Mouse (Mus musculus) kidney, postnatal 0 days (tissue): Measurements from ENCODE around the gene Thoc5. TPM values are rescaled to one million over a fixed set of nuclear protein-coding genes. Genes with fewer than 3 reads are reported as not detected.

Source experiments
- ATAC-seq: fragments of 200-750 bp; cut with Nextera tagmentation; replicated peaks from 2 replicates; pipeline ENCODE4 v1.8.0; 2017; ENCODE audit warnings: low read depth, moderate number of reproducible peaks, moderate TSS enrichment, moderate library complexity; ENCODE audit not compliant: low FRiP score
- DNase-seq: peaks from one replicate; pipeline ENCODE4 v3.0.0-alpha.2; 2016; ENCODE audit warnings: low spot score
- H3K27ac ChIP-seq: fragments of 300-500 bp; sonication (generic); 2 replicates; pipeline ENCODE4 v1.5.1; 2014; ENCODE audit warnings: mild to moderate bottlenecking
- H3K27me3 ChIP-seq: fragments of 300-500 bp; sonication (generic); 2 replicates; pipeline ENCODE4 v1.6.1; 2014; ENCODE audit warnings: low read length, mixed read lengths; ENCODE audit not compliant: insufficient read depth
- H3K36me3 ChIP-seq: fragments of 300-500 bp; sonication (generic); 2 replicates; pipeline ENCODE4 v1.6.1; 2014; ENCODE audit warnings: low read length, mixed read lengths; ENCODE audit not compliant: insufficient read depth
- H3K4me1 ChIP-seq: fragments of 300-500 bp; sonication (generic); replicated peaks from 2 replicates; pipeline ENCODE4 v1.6.1; 2014; ENCODE audit warnings: antibody characterized with exemption, low read length, mixed read lengths; ENCODE audit not compliant: insufficient read depth
- H3K4me2 ChIP-seq: fragments of 300-500 bp; sonication (generic); 2 replicates; pipeline ENCODE4 v1.6.1; 2014; ENCODE audit warnings: mild to moderate bottlenecking, low read length, moderate library complexity, mixed read lengths
- H3K4me3 ChIP-seq: fragments of 300-500 bp; sonication (generic); replicated peaks from 2 replicates; pipeline ENCODE4 v1.5.1; 2014; ENCODE audit warnings: low read depth, low read length
- H3K9ac ChIP-seq: fragments of 300-500 bp; sonication (generic); 2 replicates; pipeline ENCODE4 v1.6.1; 2014; ENCODE audit warnings: low read depth, low read length
- H3K9me3 ChIP-seq: fragments of 300-500 bp; sonication (generic); replicated peaks from 2 replicates; pipeline ENCODE4 v1.6.1; 2016; ENCODE audit warnings: low read length, inconsistent platforms, mixed read lengths
- CTCF ChIP-seq: IDR thresholded peaks from 2 replicates; pipeline ENCODE4 v1.5.1; 2016; ENCODE audit warnings: antibody characterized with exemption, low read depth, mild to moderate bottlenecking, moderate library complexity
- WGBS: fragments of 180-500 bp; shearing (Covaris S2); extraction: QIAGEN DNeasy Blood & Tissue Kit; methylation state at CpG from one replicate; pipeline ENCODE4 v1.1.7; 2014; 5-methylcytosine and 5-hydroxymethylcytosine counted together
- microRNA-seq: library from miRNA; unstranded; fragments of <30 nt; microRNA quantifications from one replicate; pipeline ENCODE4, GENCODE M21; 2016
- polyA plus RNA-seq: library from polyadenylated mRNA; unstranded; fragments of >200 nt; fragmentation: Nextera tagmentation; extraction: Ambion mirVana; gene quantifications from 2 replicates; pipeline ENCODE4 v1.2.1, GENCODE M21; 2015

Thoc5 gene
- polyA plus RNA-seq, 1 experiment from 2014 or later = 27.3 TPM

DNA sequence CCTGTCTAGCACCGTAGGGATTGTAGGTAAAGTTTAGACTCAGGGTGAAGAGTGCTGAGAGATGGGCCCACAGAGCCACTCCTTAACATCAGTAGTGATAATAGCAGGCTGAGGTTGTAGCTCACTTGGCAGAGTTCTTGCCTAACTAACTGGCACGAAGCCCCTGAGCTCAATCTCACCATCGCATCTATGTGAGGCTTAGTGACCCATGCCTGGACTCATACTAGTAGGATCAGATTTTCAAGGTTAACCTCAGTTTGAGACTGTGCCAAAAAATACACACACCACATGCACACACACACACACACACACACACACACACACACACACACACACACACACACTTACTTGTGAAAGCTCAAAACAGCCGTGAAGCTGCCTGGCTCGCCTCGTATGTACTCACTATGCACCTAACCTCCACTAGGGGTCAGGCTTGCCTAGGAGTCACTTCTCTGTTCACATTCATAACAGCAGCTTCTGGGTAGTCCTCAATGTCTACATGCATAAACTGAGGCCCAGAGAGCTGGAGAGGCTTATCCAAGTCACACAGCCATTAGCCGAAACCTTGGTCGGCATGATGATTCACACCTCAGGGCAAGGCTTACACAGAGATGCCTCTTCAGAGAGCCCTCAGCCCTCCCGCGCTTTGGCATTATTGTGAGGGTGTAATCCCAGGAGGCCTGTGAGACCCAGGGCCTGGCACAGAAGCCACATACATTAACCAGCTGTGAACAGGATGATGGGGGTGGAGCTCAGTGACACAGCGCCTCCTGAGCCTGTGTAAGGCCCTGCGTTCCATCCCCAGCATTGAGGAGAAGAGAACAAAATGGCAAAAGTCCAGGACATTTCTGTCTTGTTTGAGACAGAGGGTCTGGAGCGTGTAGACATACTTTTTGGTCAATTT, 78.1 kb downstream of the Thoc5 start:
- H3K9me3 ChIP-seq = no peaks in the 10 kb centered on the region
- peak; percentile 89 for TF ChIP-seq CTCF
- no peaks in the 10 kb centered on the region for H3K27me3 ChIP-seq
- H3K9ac ChIP-seq = no peak overlapping the region
- no peaks in the 10 kb centered on the region for H3K36me3 ChIP-seq
- peak; percentile 86 for DNase-seq
- H3K4me1 ChIP-seq = no peaks in the 10 kb centered on the region
- no peak overlapping the region for H3K4me2 ChIP-seq
- H3K4me3 ChIP-seq = no peak overlapping the region
- 0 out of 2 replicates have a peak overlapping the region, but pooled peaks have one; percentile 47 for H3K27ac ChIP-seq
- no peak for ATAC-seq
- 60% methylated on average over 13 of the region's 13 CpGs for WGBS

GRCm38 (mm10) chr11:4973871-4974256, 78.7 kb downstream of the Thoc5 start:
- Histone ChIP-seq H3K4me2 (no peak overlapping the region), H3K9ac (no peak overlapping the region), H3K9me3 (no peaks in the 10 kb centered on the region), H3K27ac (0 out of 2 replicates have a peak overlapping the region, but pooled peaks have one; percentile 47), H3K36me3 (no peaks in the 10 kb centered on the region), H3K4me1 (no peaks in the 10 kb centered on the region), H3K4me3 (no peak overlapping the region), H3K27me3 (no peaks in the 10 kb centered on the region)
- WGBS = 75% methylated on average over 2 of the region's 2 CpGs
- no peak for DNase-seq
- ATAC-seq = no peak
- no peak for TF ChIP-seq CTCF

GRCm38 (mm10) chr11:4974376-4975122, 79.4 kb downstream of the Thoc5 start:
- H3K27me3 ChIP-seq = no peaks in the 10 kb centered on the region
- no peaks in the 10 kb centered on the region for H3K36me3 ChIP-seq
- 59% methylated on average over 11 of the region's 11 CpGs for WGBS
- no peaks in the 10 kb centered on the region for H3K9me3 ChIP-seq
- peak overlapping the region; percentile 47; the same call in 1 of the 2 replicates for H3K27ac ChIP-seq
- TF ChIP-seq CTCF = no peak
- ATAC-seq (no peak), DNase-seq (peak; percentile 44)
- H3K9ac ChIP-seq = no peak overlapping the region
- no peak overlapping the region for H3K4me3 ChIP-seq
- H3K4me1 ChIP-seq = no peaks in the 10 kb centered on the region
- no peak overlapping the region for H3K4me2 ChIP-seq

GRCm38 (mm10) chr11:4975623-4976022, 80.5 kb downstream of the Thoc5 start:
- 9% methylated on average over 14 of the region's 14 CpGs for WGBS

More at GRCm38 (mm10) chr11:4975623-4976022, 80.5 kb downstream of the Thoc5 start:
- DNase-seq (peak; percentile 89), ATAC-seq (0 out of 2 replicates have a peak, but pooled peaks have one; percentile 41)
- Histone ChIP-seq H3K9ac (no peak overlapping the region), H3K36me3 (no peaks in the 10 kb centered on the region), H3K4me2 (no peak overlapping the region), H3K9me3 (no peaks in the 10 kb centered on the region), H3K4me3 (no peak overlapping the region), H3K27me3 (no peaks in the 10 kb centered on the region), H3K27ac (no peak overlapping the region), H3K4me1 (no peaks in the 10 kb centered on the region)
- peak; percentile 86 for TF ChIP-seq CTCF

Small RNA genes lying within 50 kb of the gene (microRNA-seq; reads per million reads assigned to microRNA genes)
- gene Mir6918 = not detected

Other genes starting within 250 kb of the Thoc5 start
- gene Uqcr10, start 191.0 kb upstream of the Thoc5 start, polyA plus RNA-seq = 1,603 and 1,802 TPM in 2 replicates
- gene Zmat5, start 190.6 kb upstream of the Thoc5 start, polyA plus RNA-seq = 76.3 and 81.7 TPM in 2 replicates
- 0.08 and 0.09 TPM in 2 replicates for gene Cabp7, start 148.5 kb upstream of the Thoc5 start, polyA plus RNA-seq
- 33.3 and 35.6 TPM in 2 replicates for gene Nf2, start 45.8 kb upstream of the Thoc5 start, polyA plus RNA-seq
- 82.0 and 90.8 TPM in 2 replicates for gene Nipsnap1, start 21.4 kb upstream of the Thoc5 start, polyA plus RNA-seq
- gene Nefh, start 52.7 kb downstream of the Thoc5 start, polyA plus RNA-seq = 0.08 and 0.11 TPM in 2 replicates
- 54.5 and 61.6 TPM in 2 replicates for gene Ap1b1, start 91.5 kb downstream of the Thoc5 start, polyA plus RNA-seq
- 1.9 and 2.7 TPM in 2 replicates for gene Rasl10a, start 162.8 kb downstream of the Thoc5 start, polyA plus RNA-seq
- 27.2 and 30.3 TPM in 2 replicates for gene Gas2l1, start 170.0 kb downstream of the Thoc5 start, polyA plus RNA-seq
- gene Rhbdd3, start 203.6 kb downstream of the Thoc5 start, polyA plus RNA-seq = 26.8 and 28.3 TPM in 2 replicates
- 477 and 504 TPM in 2 replicates for gene Ewsr1, start 203.9 kb downstream of the Thoc5 start, polyA plus RNA-seq